Mouse (Mus musculus) intestine, embryonic 14.5 days (tissue): ENCODE measurements at regions not wholly inside any gene's neighbourhood (a gene's known extent, or its start where the extent isn't known, plus 50 kb on each side); places are given as distances from the start of the nearest gene placed in this dataset.

ENCODE experiments used
- ATAC-seq: fragments of 200-750 bp; cut with Nextera tagmentation; replicated peaks from 2 replicates; pipeline ENCODE4 v1.8.0; 2017; ENCODE audit warnings: low read depth, moderate number of reproducible peaks, moderate TSS enrichment, moderate library complexity; ENCODE audit not compliant: low FRiP score, low TSS enrichment
- DNase-seq: peaks from one replicate; pipeline ENCODE4 v3.0.0-alpha.2; 2018; ENCODE audit warnings: low spot score
- H3K27ac ChIP-seq: fragments of 300-500 bp; sonication (generic); 2 replicates; pipeline ENCODE4 v1.5.1; 2014; ENCODE audit warnings: low read depth, mild to moderate bottlenecking, control low read depth
- H3K27me3 ChIP-seq: fragments of 300-500 bp; sonication (generic); replicated peaks from 2 replicates; pipeline ENCODE4 v1.6.1; 2014; ENCODE audit warnings: low read length, control low read depth; ENCODE audit not compliant: control insufficient read depth, insufficient read depth
- H3K36me3 ChIP-seq: fragments of 300-500 bp; sonication (generic); 2 replicates; pipeline ENCODE4 v1.6.1; 2014; ENCODE audit warnings: low read length, control low read depth; ENCODE audit not compliant: control insufficient read depth, insufficient read depth
- H3K4me1 ChIP-seq: fragments of 300-500 bp; sonication (generic); replicated peaks from 2 replicates; pipeline ENCODE4 v1.6.1; 2014; ENCODE audit warnings: low read length, control low read depth, mixed read lengths; ENCODE audit not compliant: control insufficient read depth, insufficient read depth
- H3K4me2 ChIP-seq: fragments of 300-500 bp; sonication (generic); 2 replicates; pipeline ENCODE4 v1.6.1; 2014; ENCODE audit warnings: low read length
- H3K4me3 ChIP-seq: fragments of 300-500 bp; sonication (generic); 2 replicates; pipeline ENCODE4 v1.5.1; 2014; ENCODE audit warnings: low read depth, low read length, control low read depth, mixed read lengths
- H3K9ac ChIP-seq: fragments of 300-500 bp; sonication (generic); 2 replicates; pipeline ENCODE4 v1.6.1; 2014; ENCODE audit warnings: mild to moderate bottlenecking, low read length
- H3K9me3 ChIP-seq: fragments of 300-500 bp; sonication (generic); 2 replicates; pipeline ENCODE4 v1.6.1; 2016; ENCODE audit warnings: low read length, control low read depth; ENCODE audit not compliant: control insufficient read depth
- WGBS: fragments of 180-500 bp; shearing (Covaris S2); extraction: QIAGEN DNeasy Blood & Tissue Kit; methylation state at CpG from one replicate; pipeline ENCODE4 v1.1.7; 2014; 5-methylcytosine and 5-hydroxymethylcytosine counted together

- Histone ChIP-seq H3K27me3 (no peaks in the 10 kb centered on the region), H3K4me3 (no peak overlapping the region), H3K9me3 (no peaks in the 10 kb centered on the region), H3K4me1 (no peaks in the 10 kb centered on the region), H3K4me2 (no peak overlapping the region), H3K36me3 (no peaks in the 10 kb centered on the region), H3K27ac (no peak overlapping the region), H3K9ac (no peak overlapping the region)
- DNase-seq (no peak), ATAC-seq (no peak)
- 49% methylated on average over 6 of the region's 6 CpGs for WGBS
Measured at GRCm38 (mm10) chr7:74844306-74844929, 289.8 kb upstream of the Slco3a1 start.

GRCm38 (mm10) chr7:74823286-74823685 is 268.7 kb upstream of the Slco3a1 start:
- H3K4me2 ChIP-seq: no peak overlapping the region
- no peaks in the 10 kb centered on the region for H3K27me3 ChIP-seq
- no peak overlapping the region for H3K27ac ChIP-seq
- WGBS: 50% methylated on average over 2 of the region's 2 CpGs
- ATAC-seq (no peak), DNase-seq (no peak)
- no peaks in the 10 kb centered on the region for H3K36me3 ChIP-seq
- no peaks in the 10 kb centered on the region for H3K9me3 ChIP-seq
- H3K9ac ChIP-seq: no peak overlapping the region
- no peak overlapping the region for H3K4me3 ChIP-seq
- H3K4me1 ChIP-seq: no peaks in the 10 kb centered on the region

- Histone ChIP-seq H3K9me3 (no peaks in the 10 kb centered on the region), H3K27ac (no peak overlapping the region), H3K4me2 (no peak overlapping the region), H3K4me3 (no peak overlapping the region), H3K9ac (no peak overlapping the region), H3K27me3 (no peaks in the 10 kb centered on the region), H3K36me3 (no peaks in the 10 kb centered on the region), H3K4me1 (no peaks in the 10 kb centered on the region)
- DNase-seq (no peak), ATAC-seq (no peak)
- 35% methylated on average over 1 of the region's 1 CpGs for WGBS
Measured at GRCm38 (mm10) chr7:74793241-74793640, 238.7 kb upstream of the Slco3a1 start.

GRCm38 (mm10) chr7:74788696-74789095 is 234.1 kb upstream of the Slco3a1 start:
- Histone ChIP-seq H3K4me3 (no peak overlapping the region), H3K9me3 (no peaks in the 10 kb centered on the region), H3K4me2 (no peak overlapping the region), H3K27me3 (no peaks in the 10 kb centered on the region), H3K9ac (no peak overlapping the region), H3K36me3 (no peaks in the 10 kb centered on the region), H3K4me1 (no peaks in the 10 kb centered on the region), H3K27ac (no peak overlapping the region)
- ATAC-seq: no peak
- WGBS: 63% methylated on average over 1 of the region's 1 CpGs
- no peak for DNase-seq

- Histone ChIP-seq H3K27ac (no peak overlapping the region), H3K27me3 (no peaks in the 10 kb centered on the region), H3K4me1 (no peaks in the 10 kb centered on the region), H3K4me3 (no peak overlapping the region), H3K9ac (no peak overlapping the region), H3K36me3 (no peaks in the 10 kb centered on the region), H3K4me2 (no peak overlapping the region), H3K9me3 (no peaks in the 10 kb centered on the region)
- DNase-seq: no peak
- ATAC-seq: no peak
- 86% methylated on average over 9 of the region's 9 CpGs for WGBS
Measured at GRCm38 (mm10) chr7:74771435-74772406, 217.1 kb upstream of the Slco3a1 start.

- no peaks in the 10 kb centered on the region for H3K36me3 ChIP-seq
- H3K9ac ChIP-seq: no peak overlapping the region
- H3K4me3 ChIP-seq: no peak overlapping the region
- no peak for ATAC-seq
- H3K27me3 ChIP-seq: no peaks in the 10 kb centered on the region
- no peaks in the 10 kb centered on the region for H3K9me3 ChIP-seq
- WGBS: 85% methylated on average over 4 of the region's 4 CpGs
- DNase-seq: no peak
- no peaks in the 10 kb centered on the region for H3K4me1 ChIP-seq
- no peak overlapping the region for H3K27ac ChIP-seq
- no peak overlapping the region for H3K4me2 ChIP-seq
Measured at GRCm38 (mm10) chr7:74766550-74766949, 212.0 kb upstream of the Slco3a1 start.

GRCm38 (mm10) chr7:74757469-74757868 is 202.9 kb upstream of the Slco3a1 start:
- WGBS: 84% methylated on average over 2 of the region's 2 CpGs
- no peaks in the 10 kb centered on the region for H3K9me3 ChIP-seq
- no peak overlapping the region for H3K4me3 ChIP-seq
- ATAC-seq (no peak), DNase-seq (no peak)
- no peak overlapping the region for H3K9ac ChIP-seq
- no peaks in the 10 kb centered on the region for H3K4me1 ChIP-seq
- H3K27me3 ChIP-seq: no peaks in the 10 kb centered on the region
- no peak overlapping the region for H3K27ac ChIP-seq
- H3K4me2 ChIP-seq: no peak overlapping the region
- no peaks in the 10 kb centered on the region for H3K36me3 ChIP-seq

GRCm38 (mm10) chr7:74747704-74748103 is 193.1 kb upstream of the Slco3a1 start:
- Histone ChIP-seq H3K4me3 (no peak overlapping the region), H3K4me1 (no peaks in the 10 kb centered on the region), H3K9ac (no peak overlapping the region), H3K36me3 (no peaks in the 10 kb centered on the region), H3K4me2 (no peak overlapping the region), H3K9me3 (no peaks in the 10 kb centered on the region), H3K27me3 (no peaks in the 10 kb centered on the region), H3K27ac (no peak overlapping the region)
- DNase-seq: no peak
- ATAC-seq: no peak
- WGBS: 71% methylated on average over 1 of the region's 1 CpGs
